Mouse (Mus musculus) C2C12 (cell line): ENCODE measurements around the gene Gm4559. TPM values are rescaled to one million over a fixed set of nuclear protein-coding genes. Genes with fewer than 3 reads are reported as not detected.
"Not testable (repeated sequence)": the region's sequence is repeated elsewhere in the genome, so short reads cannot be mapped to it uniquely, and the experiment has no call there.

Experiments
- H3K27me3 ChIP-seq: one replicate; pipeline ENCODE4 v1.6.1; 2011; ENCODE audit not compliant: control insufficient read depth, insufficient read depth, insufficient read length
- H3K36me3 ChIP-seq: one replicate; pipeline ENCODE4 v1.6.1; 2011; ENCODE audit not compliant: control insufficient read depth, insufficient read depth
- H3K4me3 ChIP-seq: one replicate; pipeline ENCODE4 v1.5.1; 2011; ENCODE audit warnings: mild to moderate bottlenecking, control low read depth; ENCODE audit not compliant: poor library complexity, insufficient read depth, severe bottlenecking
- H3K79me2 ChIP-seq: one replicate; pipeline ENCODE4 v1.6.1; 2011; ENCODE audit not compliant: control insufficient read depth, insufficient read depth
- H3K79me3 ChIP-seq: one replicate; pipeline ENCODE4 v1.6.1; 2011; ENCODE audit warnings: low read depth, control low read depth
- H3ac ChIP-seq: one replicate; pipeline ENCODE3; 2011; ENCODE audit warnings: low read depth; ENCODE audit not compliant: control insufficient read depth, insufficient read length
- CEBPB ChIP-seq: IDR thresholded peaks from one replicate; pipeline ENCODE4 v1.6.1; 2011; ENCODE audit warnings: low read depth, mild to moderate bottlenecking, control low read depth, moderate library complexity
- CTCF ChIP-seq: IDR thresholded peaks from one replicate; pipeline ENCODE4 v1.5.1; 2011; ENCODE audit not compliant: control insufficient read depth, insufficient read depth, insufficient read length
- FOSL1 ChIP-seq: IDR thresholded peaks from one replicate; pipeline ENCODE4 v1.8.0; 2011; ENCODE audit warnings: mild to moderate bottlenecking, low read length; ENCODE audit not compliant: poor library complexity, insufficient read depth, severe bottlenecking
- MAX ChIP-seq: IDR thresholded peaks from one replicate; pipeline ENCODE4 v1.6.1; 2011; ENCODE audit warnings: mild to moderate bottlenecking, control low read depth
- MYOD1 ChIP-seq: IDR thresholded peaks from one replicate; pipeline ENCODE4 v1.6.1; 2011; ENCODE audit warnings: low read depth; ENCODE audit not compliant: control insufficient read depth, insufficient read length
- MYOG ChIP-seq: IDR thresholded peaks from one replicate; pipeline ENCODE4 v1.6.1; 2011; ENCODE audit not compliant: control insufficient read depth, insufficient read length; ENCODE audit errors: extremely low read depth
- USF1 ChIP-seq: IDR thresholded peaks from one replicate; pipeline ENCODE4 v1.6.1; 2011; ENCODE audit warnings: low read depth, mild to moderate bottlenecking, control low read depth, moderate library complexity
- polyA plus RNA-seq: library from polyadenylated mRNA; unstranded; fragments of >200 nt; fragmentation: generic; extraction: Trizol; gene quantifications from one replicate; pipeline ENCODE4 v1.2.1, GENCODE M21; 2012; ENCODE audit warnings: missing spikeins

Gene Gm4559
- polyA plus RNA-seq, 1 experiment = not detected

DNA sequence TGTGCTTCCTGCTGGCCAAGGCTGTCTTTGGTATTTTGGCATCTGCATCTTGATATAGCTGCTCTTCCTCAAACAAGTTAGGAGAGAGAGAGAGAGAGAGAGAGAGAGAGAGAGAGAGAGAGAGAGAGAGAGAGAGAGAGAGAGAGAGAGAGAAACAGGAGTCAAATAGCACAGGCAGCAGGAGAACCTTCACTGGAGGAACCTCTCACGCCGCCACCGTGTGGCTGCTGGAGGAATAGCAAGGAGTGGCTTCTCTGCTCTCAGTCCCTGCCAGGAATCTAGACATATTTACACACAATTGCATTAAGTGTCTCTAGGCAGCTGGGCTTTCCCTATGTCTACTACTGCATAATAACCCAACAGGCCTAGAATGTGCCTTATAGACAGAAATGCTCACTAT, 4.0 kb upstream of the Gm4559 start:
- H3ac ChIP-seq, H3K4me3 ChIP-seq, H3K79me2 ChIP-seq, H3K27me3 ChIP-seq, H3K79me3 ChIP-seq, H3K36me3 ChIP-seq: not testable (repeated sequence)
- peak; percentile 35 for TF ChIP-seq CTCF

DNA sequence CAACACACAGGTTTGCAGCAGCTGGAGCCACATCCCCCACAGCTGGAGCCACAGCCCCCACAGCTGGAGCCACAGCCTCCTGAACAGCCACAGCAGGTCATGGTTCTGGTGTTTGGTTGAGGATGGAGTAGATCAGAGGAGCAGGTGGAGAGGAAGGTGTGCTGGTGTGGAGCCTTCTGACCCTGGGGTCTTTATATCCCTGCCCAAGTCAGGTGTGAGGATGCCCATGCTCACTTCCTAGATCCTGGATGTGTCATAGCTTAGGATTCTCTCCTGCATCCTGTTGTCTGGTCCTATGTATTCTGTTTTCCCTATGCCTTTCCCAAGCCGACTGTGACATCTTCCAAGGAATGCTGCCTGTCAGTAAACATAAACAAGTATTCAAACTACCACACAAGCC, 15.9 kb downstream of the Gm4559 start, which contains the start of gene Gm2431:
Gene Gm2431, minus strand, starts transcription at position 101 of the 400 bp plus-strand sequence.
- not testable (repeated sequence) for H3K36me3 ChIP-seq, H3K79me3 ChIP-seq, H3K79me2 ChIP-seq, H3K4me3 ChIP-seq, H3K27me3 ChIP-seq, H3ac ChIP-seq

DNA sequence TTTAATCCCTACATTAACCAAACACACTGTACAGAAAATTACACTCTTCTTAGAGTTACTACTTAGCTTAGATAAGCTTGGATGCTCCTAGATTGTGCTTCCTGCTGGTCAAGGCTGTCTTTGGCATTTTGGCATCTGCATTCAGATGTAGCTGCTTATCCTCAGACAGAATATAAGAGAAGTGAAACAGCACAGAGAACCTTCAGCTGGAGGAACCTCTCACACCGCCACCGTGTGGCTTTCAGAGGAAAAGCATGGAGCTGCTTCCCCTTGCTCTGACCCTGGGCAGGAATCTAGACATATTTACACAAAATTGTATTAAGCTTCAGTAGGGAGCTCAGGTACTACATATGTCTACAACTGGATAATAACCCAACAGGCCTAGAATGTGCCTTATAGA, 18.6 kb downstream of the Gm4559 start:
- no peaks in the 10 kb centered on the region for H3K36me3 ChIP-seq
- H3ac ChIP-seq = no peak overlapping the region
- H3K4me3 ChIP-seq = no peak overlapping the region
- no peaks in the 10 kb centered on the region for H3K79me3 ChIP-seq
- no peaks in the 10 kb centered on the region for H3K79me2 ChIP-seq
- no peaks in the 10 kb centered on the region for H3K27me3 ChIP-seq
- TF ChIP-seq MAX = no peak
- TF ChIP-seq CTCF = peak; percentile 26

DNA sequence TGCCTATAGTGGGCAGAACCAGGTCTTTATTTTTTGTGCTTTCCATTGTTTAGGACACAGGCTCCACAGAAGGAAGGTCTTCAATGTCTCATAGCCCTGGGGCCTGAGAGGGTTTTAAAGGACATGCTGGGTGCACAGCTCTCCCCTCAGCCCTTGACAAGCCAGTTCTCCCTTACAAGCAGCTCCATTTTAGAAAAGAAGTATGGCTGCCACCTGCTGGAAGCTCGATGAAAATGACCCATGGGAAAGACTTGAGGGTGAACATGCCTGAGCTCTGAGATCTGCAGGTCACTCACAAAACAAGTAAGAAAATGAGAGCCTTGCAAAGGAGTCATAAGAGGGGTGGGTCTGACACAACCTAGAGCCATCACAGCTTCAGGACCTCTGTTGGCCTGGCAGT, 24.3 kb downstream of the Gm4559 start:
- Histone ChIP-seq H3K4me3 (no peak overlapping the region), H3K36me3 (no peaks in the 10 kb centered on the region), H3K79me2 (no peaks in the 10 kb centered on the region), H3K27me3 (no peaks in the 10 kb centered on the region), H3ac (no peak overlapping the region), H3K79me3 (no peaks in the 10 kb centered on the region)
- no peak for TF ChIP-seq MAX
- no peak for TF ChIP-seq MYOD1
- no peak for TF ChIP-seq FOSL1
- TF ChIP-seq CEBPB = no peak
- TF ChIP-seq USF1 = no peak
- no peak for TF ChIP-seq CTCF
- no peak for TF ChIP-seq MYOG

DNA sequence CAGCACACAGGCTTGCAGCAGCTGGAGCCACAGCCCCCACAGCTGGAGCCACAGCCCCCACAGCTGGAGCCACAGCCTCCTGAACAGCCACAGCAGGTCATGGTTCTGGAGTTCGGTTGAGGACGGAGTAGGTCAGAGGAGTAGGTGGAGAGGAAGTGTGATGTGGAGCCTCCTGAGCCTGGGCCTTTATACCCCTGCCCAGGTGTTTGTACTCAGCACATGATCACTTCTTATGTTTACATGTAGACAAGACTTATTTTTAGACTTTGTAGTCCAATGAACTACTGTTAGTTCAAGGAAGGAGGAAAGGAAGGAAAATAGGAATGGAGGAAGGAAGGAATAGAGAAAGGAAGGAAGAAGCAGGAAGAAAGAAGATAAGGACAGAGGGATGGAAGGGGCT, 33.2 kb downstream of the Gm4559 start, which contains the start of gene Gm40460:
Gene Gm40460, minus strand, starts transcription at position 101 of the 400 bp plus-strand sequence.
- Histone ChIP-seq H3K36me3 (no peaks in the 10 kb centered on the region), H3K4me3 (no peak within 1 kb of the TSS), H3K27me3 (peaks cover 20% of the 10 kb centered on the region)

DNA sequence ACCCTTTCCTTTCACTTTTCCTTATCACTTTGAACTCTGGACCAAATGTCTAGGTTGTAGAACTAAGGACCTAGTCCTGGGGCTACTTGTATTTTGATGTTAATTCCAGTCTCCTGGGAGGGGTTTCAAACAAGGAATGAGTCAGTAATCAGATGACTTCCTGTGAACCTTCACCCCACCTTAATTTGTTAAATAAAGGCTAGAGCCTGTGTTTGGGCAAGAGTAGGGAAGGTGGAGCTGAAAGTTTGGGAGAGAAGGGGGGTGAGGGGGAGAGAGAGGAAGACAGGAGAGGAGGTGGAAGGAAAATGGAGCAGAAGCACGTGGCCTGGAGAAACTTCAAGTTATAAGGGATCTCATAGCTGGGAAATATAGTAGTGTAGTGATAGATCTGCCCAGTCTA, 42.6 kb downstream of the Gm4559 start:
- H3K4me3 ChIP-seq = no peak overlapping the region

More for the DNA sequence above, 33.2 kb downstream of the Gm4559 start, which contains the start of gene Gm40460:
- Histone ChIP-seq H3ac (no peak within 1 kb of the TSS), H3K79me2 (no peaks in the 10 kb centered on the region), H3K79me3 (no peaks in the 10 kb centered on the region)
- TF ChIP-seq MYOG (no peak), CTCF (no peak), MAX (no peak), USF1 (no peak), FOSL1 (no peak), MYOD1 (no peak), CEBPB (no peak)

DNA sequence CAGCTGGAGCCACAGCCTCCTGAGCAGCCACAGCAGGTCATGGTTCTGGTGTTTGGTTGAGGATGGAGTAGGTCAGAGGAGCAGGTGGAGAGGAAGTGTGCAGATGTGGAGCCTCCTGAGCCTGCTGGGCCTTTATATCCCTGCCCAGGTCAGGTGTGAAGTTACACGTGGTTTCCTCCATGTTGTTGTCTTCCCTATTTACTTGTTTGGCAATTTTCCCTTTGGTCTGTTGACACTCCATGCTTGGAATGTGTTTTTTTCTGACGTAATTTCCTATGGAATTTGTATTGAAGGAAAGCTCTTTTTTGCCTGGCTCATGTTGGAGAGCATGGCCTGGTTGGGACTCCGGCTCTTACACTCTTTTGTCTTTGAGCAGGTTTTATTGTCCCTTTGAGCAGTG, 44.3 kb downstream of the Gm4559 start, which contains the start of gene Krtap5-5:
Gene Krtap5-5, minus strand, starts transcription at position 101 of the 400 bp plus-strand sequence.
- H3K36me3 ChIP-seq, H3K4me3 ChIP-seq, H3K27me3 ChIP-seq, H3K79me3 ChIP-seq, H3ac ChIP-seq, H3K79me2 ChIP-seq: not testable (repeated sequence)

More for the DNA sequence above, 42.6 kb downstream of the Gm4559 start:
- H3ac ChIP-seq = no peak overlapping the region
- TF ChIP-seq CTCF (no peak), USF1 (no peak), MYOD1 (no peak), MAX (no peak), MYOG (no peak), FOSL1 (no peak), CEBPB (no peak)
- no peaks in the 10 kb centered on the region for H3K36me3 ChIP-seq
- no peaks in the 10 kb centered on the region for H3K79me2 ChIP-seq
- H3K79me3 ChIP-seq = no peaks in the 10 kb centered on the region
- no peaks in the 10 kb centered on the region for H3K27me3 ChIP-seq
